Mouse (Mus musculus) hindlimb bud, embryonic 11.5 days (tissue): ENCODE measurements around the gene Adam30.
"Not testable (repeated sequence)": the region's sequence is repeated elsewhere in the genome, so short reads cannot be mapped to it uniquely, and the experiment has no call there.

ENCODE experiments used
- DNase-seq: peaks from one replicate; pipeline ENCODE4 v3.0.0-alpha.2; 2012; ENCODE audit warnings: low read depth, low spot score; ENCODE audit errors: extremely low spot score

The Adam30 gene

DNA sequence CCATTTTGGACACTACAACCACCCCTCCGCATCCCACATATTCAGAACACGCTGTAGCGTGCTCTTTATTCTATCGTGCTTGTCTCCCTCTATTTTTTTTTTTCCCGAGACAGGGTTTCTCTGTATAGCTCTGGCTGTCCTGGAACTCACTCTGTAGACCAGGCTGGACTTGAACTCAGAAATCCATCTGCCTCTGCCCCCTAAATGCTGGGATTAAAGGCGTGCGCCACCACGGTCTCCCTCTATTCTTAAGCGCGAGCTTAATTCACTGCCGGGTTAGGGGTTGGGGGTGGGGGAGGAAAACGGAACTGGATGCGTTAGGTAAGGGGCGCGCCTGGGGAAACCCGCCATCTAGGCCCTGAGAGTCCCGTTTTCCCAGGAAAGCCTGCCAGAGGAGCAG lies at the start of gene Adam30:
Gene Adam30, plus strand, starts transcription at position 301 of the 400 bp plus-strand sequence.
- DNase-seq: no peak

DNA sequence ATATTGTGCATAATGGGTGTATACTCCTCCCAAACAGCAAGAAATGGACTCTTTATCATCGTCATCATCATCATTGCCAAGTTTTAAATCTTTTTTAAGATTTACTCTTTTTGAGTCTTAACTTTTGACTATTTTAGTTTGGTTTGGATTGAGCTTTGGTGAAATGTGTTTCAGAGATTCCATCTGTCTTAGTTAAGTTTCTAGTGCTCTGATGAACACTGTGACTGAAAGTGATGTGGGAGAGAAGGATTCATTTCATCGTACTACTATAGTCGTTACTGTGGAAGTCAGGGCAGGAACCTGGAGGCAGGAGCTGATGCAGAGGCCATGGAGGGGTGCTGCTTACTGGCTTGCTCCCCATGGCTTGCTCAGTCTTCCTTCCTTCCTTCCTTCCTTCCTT lies 42.2 kb upstream of the Adam30 start:
- DNase-seq: no peak

GRCm38 (mm10) chr3:98119338-98119737 lies 41.1 kb upstream of the Adam30 start:
- DNase-seq: no peak

- DNase-seq: no peak
Observed at GRCm38 (mm10) chr3:98120884-98121283, 39.5 kb upstream of the Adam30 start.

DNA sequence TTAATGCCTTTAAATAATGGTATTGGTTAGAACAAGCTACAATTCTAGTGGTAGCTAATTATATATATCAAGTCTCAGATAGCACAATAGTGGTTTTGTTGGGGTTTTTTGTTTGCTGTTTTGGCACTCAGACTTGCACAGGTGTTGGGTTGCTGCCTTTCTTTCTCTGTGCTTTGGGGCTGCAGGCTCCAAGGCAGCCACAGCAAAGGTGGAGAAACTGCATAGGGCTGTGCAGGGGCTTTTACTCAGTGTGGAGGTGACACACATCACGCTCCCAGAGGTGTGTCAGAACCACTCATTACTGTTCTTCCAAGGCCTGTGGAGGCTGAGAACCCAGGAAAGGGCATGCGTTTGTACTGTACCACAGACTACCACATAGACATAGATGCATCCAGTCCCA lies 32.7 kb upstream of the Adam30 start:
- no peak for DNase-seq

DNA sequence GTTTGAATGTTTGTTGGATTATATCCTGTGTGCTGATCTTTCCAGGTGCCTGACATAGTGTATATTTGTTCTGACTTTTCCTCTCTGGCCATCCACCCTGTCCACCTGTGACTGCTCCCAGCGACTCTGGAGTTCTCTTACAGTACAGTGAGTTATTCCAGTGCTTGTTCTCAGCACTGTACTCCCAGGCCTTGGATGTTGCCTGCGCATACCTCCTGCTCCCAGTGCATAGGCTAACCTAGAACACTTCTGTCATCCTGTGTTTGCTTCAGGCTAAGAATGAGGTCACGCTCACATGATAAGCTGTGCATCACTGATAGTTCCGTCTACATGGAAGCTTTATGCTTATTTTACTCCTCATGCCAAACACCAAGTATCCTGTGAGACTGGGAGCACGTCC lies 31.7 kb upstream of the Adam30 start:
- no peak for DNase-seq

DNA sequence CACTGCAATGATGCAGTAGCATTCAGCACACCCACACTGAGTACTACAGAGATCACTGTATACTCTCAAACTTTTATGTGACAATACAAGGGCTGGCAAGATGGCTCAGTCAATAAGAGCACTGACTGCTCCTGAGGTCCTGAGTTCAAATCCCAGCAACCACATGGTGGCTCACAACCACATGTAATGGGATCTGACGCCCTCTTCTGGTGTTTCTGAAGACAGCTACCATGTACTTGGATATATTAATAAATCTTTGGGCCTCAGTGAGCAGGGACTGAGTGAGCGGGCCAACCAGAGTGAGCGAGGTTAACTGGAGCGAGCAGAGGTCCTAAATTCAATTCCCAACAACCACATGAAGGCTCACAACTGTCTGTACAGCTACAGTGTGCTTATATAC lies 28.3 kb upstream of the Adam30 start:
- DNase-seq: not testable (repeated sequence)

- DNase-seq: no peak
Observed at GRCm38 (mm10) chr3:98132636-98133035, 27.8 kb upstream of the Adam30 start.

GRCm38 (mm10) chr3:98141456-98141855 lies 19.0 kb upstream of the Adam30 start:
- no peak for DNase-seq

- DNase-seq: no peak
Observed at GRCm38 (mm10) chr3:98142862-98143261, 17.6 kb upstream of the Adam30 start.

- DNase-seq: no peak
Observed at GRCm38 (mm10) chr3:98145204-98145603, 15.2 kb upstream of the Adam30 start.

DNA sequence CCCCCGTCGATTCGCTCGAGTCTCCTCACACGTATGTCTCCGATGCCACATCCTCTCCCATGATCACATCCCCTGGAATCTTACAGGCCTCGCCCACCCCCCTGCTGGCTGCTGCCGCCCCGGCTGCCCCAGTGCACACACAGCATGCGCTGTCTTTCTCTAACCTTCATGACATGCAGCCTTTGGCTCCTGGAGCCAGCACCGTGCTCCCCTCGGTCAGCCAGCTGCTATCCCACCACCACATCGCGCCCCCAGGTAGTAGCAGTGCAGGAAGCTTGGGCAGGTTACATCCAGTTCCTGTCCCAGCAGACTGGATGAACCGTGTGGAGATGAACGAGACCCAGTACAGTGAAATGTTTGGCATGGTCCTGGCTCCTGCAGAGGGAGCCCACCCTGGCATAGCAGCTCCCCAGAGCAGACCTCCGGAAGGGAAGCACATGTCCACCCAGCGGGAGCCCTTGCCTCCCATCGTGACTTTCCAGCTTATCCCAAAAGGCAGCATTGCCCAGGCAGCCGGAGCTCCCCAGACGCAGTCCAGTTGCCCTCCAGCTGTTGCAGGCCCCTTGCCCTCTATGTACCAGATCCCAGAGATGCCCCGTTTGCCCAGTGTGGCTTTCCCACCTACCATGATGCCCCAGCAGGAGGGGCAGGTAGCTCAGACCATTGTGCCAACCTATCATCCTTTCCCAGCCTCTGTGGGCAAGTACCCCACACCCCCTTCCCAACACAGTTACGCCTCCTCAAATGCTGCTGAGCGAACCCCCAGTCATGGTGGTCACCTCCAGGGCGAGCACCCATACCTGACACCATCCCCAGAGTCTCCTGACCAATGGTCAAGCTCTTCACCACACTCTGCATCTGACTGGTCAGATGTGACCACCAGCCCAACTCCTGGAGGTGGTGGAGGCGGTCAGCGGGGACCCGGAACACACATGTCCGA lies 13.7 kb upstream of the Adam30 start:
- no peak for DNase-seq

- DNase-seq: no peak
Observed at GRCm38 (mm10) chr3:98147706-98148105, 12.7 kb upstream of the Adam30 start.

DNA sequence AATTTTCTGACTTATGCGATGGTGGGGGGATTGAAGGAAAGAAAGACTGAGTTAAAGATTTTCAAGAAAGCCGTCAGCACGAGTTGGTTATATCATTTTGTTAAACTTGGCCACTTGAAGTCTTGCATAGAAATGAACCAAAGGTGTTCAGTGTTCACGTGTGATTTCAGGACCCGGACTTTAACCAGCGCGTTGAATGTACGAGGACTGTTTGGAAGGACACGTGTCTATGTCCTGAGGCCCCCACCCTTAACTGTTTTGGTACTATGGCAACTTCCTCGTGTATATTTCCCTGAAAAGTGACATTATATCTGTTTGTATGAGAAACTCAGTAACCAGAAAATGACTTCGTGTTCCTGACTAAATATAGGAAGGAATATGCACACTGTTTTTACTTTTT lies 10.5 kb upstream of the Adam30 start:
- DNase-seq: no peak

- no peak for DNase-seq
Observed at GRCm38 (mm10) chr3:98151016-98151415, 9.4 kb upstream of the Adam30 start.

DNA sequence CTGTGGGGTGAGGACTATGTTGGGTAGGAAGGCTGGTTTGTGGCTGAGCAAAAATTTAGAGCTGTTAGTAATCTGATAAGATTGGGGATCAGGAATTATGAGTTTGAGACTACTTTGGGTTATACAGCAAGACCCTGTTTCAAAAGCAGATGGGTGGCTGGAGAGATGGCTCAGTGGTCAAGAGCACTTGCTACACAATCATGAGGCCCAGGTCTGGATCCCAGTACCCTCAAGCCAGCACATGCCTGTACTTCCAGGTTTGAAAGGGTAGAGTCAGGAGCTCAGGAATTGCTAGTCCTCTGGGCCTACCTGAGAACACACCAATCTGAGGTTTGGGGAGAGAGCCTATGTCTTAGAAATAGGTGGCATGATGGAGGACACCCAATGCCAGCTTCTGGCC lies 7.0 kb upstream of the Adam30 start:
- no peak for DNase-seq

GRCm38 (mm10) chr3:98156158-98156557 lies 4.3 kb upstream of the Adam30 start:
- no peak for DNase-seq

GRCm38 (mm10) chr3:98157073-98157472 lies 3.4 kb upstream of the Adam30 start:
- DNase-seq: no peak

- no peak for DNase-seq
Observed at GRCm38 (mm10) chr3:98157585-98157984, 2.8 kb upstream of the Adam30 start.

- DNase-seq: no peak
Observed at GRCm38 (mm10) chr3:98158646-98159045, 1.8 kb upstream of the Adam30 start.

DNA sequence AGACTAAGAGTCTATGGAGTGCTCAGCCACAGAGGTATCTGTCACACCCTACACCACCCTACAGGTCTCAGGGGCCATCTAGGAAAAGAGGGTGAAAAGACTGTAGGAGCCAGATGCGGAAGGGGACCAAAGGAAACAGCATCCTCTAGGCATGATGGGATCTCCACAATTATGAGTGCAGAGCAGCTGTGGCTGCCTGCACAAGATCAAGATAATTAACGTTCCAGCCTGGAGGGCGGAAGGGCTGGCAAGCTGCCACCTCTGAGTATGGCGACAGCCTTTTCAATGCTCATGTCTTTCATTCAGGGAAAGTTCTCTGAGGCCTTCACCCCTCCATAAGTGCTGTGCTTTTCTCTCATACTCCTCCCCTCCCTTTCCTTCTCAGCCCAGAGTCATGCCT lies 1.1 kb upstream of the Adam30 start:
- no peak for DNase-seq

DNA sequence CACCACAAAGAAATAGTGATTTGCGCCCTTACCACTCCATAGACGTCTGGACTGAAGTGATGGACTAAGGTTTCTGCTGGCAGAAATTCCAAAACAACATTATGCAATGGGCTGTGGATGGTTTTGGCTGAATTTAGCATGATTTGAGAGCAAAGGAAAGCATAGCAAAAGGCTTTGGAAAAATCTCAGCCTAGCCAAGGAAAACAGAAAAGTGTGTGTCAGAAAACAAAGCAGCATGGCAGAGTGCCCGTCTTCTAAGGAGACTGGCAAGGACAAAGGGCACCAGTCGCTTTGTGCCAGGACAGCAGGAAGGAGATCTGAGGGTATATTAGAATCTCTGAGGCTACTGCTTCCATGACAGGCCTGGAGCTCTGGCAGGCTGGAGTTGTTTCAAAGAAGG lies 17.9 kb downstream of the Adam30 start:
- no peak for DNase-seq

DNA sequence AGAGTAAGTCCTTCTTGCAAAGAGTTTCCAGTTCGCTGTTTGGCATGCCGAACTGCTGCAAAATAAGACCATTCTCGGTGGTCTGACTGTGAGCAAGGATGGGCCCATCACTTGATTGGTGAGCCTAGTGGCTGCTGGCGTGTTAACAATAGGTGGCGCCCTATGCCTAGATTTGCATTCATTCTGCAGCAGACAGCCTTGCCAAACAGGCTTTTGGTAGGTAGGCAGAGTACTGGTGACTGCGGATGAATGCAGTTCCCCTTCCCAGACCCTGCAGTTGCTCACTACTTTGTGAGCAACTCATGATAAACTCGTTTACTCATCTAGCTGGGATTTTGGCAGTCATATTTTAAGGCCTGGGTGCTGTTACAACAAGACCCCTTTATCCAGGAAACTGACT lies 20.4 kb downstream of the Adam30 start:
- DNase-seq: no peak
